Mouse (Mus musculus) left cerebral cortex, postnatal 36 days (tissue): ENCODE measurements at regions not wholly inside any gene's neighbourhood (a gene's known extent, or its start where the extent isn't known, plus 50 kb on each side); places are given as distances from the start of the nearest gene placed in this dataset.

Experiments used
- DNase-seq, 2 experiments: peaks; one replicate each; pipeline ENCODE4 v3.0.0; 2021 to 2022; ENCODE audit warnings: low spot score in 2 of 2, mixed read lengths in 1 of 2
- intact Hi-C: fragments of 180-260 bp; cut with DNase I; formaldehyde crosslinking; loops from one replicate; pipeline ENCODE4 v1.15.1; 2025

DNA sequence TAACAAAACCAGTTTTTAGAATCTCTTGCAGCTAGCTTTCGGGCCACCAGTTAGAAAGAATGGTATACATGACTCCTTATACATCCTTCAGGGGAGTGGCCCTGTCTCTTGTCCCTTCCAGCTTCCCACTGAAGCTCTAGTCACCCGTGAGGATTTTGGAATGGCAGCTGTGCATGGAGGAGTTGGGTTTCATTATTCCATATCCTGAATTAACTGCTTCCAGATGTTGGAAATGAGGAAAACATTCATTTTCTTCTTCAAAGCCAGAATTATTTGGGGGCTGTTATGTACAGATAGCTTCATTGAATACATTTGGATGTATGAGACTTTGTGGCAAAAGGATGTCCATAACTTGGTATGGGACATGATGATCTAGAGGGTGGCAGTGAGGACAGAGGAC lies 181.3 kb upstream of the Irx3 start:
- DNase-seq = no peak
- intact Hi-C loops = no loop called here

DNA sequence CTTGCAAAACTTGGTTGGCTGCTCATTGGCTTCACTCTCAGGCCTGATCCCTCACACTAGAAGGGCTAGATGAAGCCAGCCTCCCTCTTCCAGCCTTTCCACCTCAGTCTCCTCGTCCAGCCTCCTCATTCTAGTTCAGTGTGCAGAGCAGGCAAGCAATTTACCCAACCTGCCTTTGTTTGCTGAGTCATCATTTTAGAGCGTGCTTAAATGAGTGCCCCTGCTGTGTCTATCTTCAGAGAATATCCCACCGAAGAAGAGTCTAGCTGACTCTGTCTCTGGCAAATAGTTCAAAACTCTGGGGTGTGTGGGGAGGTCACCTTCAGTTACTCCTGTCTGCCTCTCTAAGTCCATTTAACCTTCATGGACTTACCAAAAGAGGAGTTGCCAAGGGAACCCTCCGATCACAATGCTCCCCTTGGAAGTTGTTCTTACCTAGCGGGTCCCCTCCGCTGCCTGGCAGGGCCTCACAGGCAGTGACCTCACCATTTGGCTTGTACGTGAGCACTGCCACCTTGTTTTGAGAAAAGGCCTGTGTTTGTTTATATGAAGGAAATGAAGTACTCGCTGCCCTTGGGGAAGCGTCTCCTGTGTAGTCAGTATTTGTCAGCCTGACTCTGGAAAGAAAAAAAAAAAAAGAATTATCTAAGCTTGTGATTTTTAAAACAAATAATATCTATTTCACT lies 175.2 kb upstream of the Irx3 start:
- intact Hi-C loops = no loop called here

DNA sequence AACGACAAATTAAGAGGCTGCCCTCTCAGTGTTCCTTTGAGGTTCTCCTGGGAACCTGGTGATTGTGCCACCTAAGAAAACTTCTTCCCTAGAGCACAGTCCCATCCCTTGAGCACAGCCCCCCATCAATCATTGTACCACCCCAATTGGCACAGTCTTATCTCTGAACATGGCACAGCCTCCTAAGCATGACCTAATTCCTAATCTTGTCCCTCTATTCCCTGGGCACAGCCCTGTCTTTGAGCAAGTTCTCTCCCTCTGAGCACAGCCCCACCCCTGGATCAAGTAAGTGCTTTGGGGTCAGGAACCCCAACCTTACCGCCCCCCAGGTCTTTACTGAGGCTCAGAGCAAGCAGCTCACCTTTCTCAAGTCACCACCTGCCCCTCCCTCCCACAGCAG lies 173.6 kb upstream of the Irx3 start:
- intact Hi-C loops = no loop called here
- DNase-seq = no peak

More for the DNA sequence above, 175.2 kb upstream of the Irx3 start:
- DNase-seq = no peak

DNA sequence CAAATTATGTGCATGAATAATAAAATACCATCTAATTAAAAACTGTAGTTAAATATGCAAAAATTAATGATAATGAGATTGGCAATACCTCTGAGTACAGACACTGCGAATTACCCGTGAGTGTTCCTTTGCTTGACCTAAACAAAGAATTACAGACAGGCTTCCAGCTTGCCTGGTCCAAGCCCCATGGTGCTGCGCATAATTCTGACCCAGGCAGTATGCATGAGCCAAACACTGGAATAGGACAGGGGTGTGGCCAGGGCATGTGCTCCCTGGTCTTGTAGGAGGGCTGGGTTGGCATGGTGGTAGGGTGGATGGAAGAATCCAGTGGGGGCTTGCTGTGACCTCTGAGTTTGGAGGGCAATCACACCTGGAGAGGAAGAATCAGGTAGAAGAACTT lies 172.8 kb upstream of the Irx3 start:
- DNase-seq = no peak
- intact Hi-C loops = no loop called here

DNA sequence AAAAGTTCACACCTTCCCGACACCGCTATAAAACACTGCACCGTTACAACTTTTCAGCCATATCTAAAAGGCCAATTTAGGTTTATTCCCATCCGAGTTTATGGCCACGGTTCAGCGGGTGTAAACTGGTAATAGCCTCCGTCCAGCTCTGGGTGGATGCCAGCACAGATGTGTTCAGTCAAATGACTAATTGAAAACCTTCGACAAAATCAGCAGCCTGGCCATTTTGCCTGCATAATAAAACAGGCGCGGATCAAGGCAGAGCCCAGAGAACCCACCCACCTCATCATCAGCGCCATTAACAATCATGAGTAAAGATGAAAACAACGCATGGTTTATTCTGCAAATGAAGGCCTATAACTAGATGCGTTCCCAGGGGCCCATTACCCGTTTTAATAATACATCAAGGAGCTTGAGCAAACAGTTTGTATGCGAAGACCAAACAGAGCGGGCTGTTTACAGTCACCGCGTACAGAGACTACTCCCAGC lies 172.1 kb upstream of the Irx3 start:
- DNase-seq = no peak
- intact Hi-C loops = no loop called here

DNA sequence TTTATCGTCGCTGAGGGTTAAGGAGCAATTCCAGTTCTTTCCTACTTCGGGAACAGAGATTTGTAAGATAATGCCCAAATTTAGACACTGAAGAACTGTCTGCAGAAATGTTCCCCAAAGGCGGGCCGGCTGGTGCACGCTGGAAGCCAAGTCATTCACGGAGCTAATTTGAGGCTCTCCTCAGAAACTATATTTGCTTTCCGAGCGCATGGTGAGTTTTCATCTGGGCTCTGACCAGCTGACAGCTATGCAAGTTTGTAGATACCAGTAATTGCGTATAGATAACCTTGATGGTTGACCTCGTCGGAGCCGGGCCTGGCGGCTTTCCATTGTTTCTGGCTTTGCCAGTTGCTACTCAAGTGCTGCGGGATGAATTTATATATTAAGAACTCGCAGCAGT lies 165.5 kb upstream of the Irx3 start:
- peak; percentile 25 to 36 for DNase-seq
- intact Hi-C loops = no loop called here

DNA sequence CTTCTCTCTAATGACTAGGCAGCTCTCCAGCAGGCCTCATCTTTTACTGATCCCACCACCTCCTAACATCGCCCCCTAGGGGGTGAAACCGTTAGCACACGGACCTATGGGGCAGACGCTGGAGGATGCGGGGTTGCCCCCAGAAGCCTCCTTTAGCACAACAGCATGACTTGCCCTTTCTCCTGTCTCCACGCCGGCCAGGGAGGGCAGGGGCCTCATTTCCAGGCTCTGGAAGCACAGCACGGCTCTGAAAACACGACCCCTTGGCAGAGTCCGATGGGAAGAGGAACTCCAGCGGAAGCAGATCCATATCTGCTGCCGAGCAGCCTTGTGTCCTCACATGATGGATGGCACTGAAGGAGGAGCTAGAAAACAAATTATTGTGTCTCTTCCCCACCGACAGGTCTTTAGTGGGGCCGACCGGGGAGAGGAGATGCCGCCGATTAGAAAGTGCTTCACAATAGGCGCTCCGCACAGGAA lies 165.1 kb upstream of the Irx3 start:
- intact Hi-C loops = no loop called here
- DNase-seq = peak in 1 of 2 experiments; percentile 13

DNA sequence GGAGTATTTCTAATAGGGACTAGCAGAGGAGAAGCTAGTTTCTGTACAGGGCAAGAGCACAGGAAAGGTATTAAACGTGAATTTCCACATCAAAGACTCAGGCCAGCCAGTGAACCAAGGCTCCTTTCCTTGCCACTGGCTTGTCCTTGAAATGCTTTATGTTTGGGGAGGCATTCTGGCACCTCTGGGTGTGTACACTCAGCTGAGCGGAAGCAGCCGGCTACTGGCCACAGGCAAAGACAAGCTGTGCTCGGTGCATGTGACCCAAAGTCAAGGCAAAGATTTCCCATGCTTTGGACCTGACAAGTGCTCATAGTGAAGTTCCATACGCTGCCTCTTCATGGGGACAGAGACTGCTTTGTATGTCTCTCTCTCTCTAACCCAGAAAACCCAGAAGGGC lies 159.8 kb upstream of the Irx3 start:
- DNase-seq = no peak
- intact Hi-C loops = no loop called here

DNA sequence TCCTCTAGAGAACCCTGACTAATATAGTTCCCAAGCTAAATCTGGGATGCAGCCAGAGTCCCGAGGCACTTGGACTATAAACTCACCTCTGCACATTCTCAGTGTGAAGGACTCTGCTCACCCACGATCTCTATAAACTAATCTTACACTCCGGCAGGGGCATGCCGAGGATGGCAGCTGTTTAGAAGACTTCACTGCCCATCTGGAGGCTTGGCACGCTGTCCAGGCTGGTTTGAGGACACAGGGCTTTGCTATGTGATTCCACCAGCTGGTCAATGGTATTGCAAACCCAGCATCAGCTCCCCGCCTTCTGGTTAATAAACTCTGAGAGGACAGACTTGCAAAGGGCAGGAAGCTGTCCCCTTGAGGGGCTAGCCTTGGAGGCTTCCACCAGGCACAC lies 153.3 kb upstream of the Irx3 start:
- DNase-seq = no peak
- intact Hi-C loops = no loop called here

DNA sequence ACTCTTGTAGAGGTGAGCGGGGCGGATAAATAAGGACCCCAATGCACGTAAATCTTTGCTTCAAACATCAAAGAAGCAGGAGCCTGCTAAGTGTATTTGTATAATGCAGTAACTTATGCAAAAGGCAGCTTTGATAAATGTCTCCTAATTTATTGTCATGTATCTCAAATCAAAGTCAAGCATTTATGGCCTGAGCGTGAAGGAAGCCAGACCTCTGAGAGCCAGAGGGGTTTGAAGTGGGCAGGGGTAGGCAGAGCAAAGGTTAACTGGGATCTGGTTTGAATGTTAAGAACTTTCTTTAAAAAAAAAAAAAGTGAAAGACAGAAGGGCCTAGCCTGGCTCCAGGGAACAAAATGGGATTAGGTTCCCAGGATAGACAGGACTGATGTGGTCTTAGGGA lies 151.1 kb upstream of the Irx3 start:
- DNase-seq = no peak
- intact Hi-C loops = no loop called here

DNA sequence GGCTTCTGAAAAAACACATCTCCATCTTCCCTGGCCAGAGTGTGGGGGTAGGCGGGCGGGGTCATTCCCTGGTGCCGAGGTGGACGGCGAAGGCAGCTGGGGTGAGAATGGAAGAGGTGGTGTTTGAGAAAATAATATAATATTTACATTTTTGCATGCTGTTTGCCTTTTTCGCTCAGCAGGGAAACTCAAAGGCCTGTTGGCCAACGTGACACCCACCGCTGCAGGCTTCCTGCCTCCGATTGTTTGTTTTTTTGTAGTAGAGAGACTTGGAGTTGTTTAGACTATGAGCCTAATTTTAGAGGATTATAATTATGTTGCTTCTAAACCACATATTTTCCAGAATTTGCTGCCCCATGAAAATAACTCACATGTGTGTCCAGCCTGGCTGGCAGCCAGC lies 147.2 kb upstream of the Irx3 start:
- intact Hi-C loops = no loop called here
- DNase-seq = no peak

DNA sequence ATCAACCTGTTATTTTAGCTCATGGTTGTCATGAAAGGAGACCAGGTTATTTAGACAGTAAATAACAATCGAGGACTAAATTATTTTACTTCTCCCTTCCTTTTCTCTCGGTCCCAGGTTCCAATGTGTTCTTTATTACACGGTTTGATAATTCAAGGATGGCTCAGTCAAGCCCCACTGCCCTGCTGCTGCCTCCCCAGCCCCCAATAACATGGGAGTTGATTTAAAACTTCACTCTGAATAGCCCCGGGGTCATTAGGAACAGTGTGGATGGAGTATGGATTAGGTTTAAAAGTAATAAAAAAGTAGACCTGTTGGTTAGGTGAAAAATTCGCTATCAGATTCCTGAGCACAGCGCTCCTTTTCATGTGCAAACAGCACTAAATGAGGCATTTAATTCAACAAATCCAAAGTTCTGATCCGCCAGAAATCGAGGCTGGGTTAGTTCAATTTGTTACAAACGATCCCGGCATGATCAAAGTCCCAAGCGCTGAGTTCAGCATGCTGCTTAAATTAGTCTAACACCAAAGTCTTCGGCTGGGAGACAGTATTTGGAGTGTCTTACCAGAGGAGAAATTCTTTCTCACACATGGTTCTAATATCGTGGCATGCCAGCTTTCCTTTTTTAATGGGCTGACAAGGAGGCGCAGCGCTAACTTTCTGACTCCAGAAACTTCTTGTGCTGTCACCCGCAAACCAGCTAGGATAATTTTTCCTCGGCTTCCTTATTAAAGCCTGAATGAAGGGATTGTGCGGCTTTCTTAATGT lies 146.5 kb upstream of the Irx3 start:
- no peak for DNase-seq
- intact Hi-C loops = no loop called here

DNA sequence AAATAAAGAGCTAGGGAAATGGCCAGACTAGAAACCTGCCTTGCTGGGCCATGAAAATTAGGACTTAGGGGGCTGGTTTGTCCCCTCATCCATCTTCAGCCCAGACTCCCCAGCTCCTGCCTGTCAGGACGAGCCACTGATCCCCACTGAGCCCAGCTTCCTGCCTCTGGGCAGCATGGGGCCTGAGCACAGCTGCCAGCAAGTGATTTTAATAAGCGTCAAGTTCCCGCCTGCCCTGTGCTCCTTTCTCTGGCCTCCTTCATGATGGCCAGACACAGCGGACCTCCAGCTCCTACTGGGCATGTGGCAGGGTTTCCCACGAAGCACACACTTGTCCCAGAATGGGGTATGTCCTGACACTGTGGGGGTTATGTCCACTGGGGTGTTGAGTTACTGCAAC lies 139.1 kb upstream of the Irx3 start:
- intact Hi-C loops = no loop called here
- DNase-seq = no peak

DNA sequence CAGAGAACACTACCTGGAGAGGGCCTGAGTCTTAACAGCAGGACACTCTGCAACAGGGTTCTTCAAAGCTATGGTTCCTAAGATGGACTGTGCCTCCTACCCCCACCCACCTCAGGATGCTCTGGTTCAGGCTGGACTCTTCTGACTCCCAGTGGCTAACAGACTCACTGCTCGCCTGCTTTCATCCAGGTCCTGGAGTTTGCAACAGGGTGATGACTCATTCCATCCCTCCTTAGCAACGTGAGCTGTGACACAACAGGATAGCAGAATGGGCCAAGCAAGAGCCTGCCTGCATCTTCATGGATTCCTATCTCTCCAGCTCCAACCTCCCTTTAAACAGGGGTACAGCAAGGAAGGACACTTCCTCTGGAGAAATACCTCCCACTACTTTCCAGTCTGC lies 135.4 kb upstream of the Irx3 start:
- intact Hi-C loops = no loop called here
- DNase-seq = no peak

DNA sequence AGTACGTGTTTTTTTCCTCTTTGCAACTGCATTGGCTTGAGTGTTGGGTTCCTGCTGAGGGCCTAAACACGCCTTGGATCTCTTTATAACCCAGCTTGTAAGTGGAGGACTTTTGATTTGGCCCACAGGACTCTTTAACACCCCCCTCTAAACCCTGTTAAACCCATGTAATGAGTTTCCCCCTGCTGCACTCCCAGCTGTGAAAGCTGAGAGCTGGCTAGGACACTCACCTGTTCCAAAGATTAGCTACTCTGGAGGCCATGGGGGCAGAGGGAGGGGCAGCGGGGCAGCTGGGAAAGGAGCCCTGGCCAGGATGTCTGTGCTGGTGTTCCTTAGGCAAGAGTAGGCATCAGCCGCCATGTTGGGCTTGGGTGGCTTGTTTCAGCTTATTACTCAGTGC lies 128.7 kb upstream of the Irx3 start:
- intact Hi-C loops = no loop called here
- DNase-seq = no peak

DNA sequence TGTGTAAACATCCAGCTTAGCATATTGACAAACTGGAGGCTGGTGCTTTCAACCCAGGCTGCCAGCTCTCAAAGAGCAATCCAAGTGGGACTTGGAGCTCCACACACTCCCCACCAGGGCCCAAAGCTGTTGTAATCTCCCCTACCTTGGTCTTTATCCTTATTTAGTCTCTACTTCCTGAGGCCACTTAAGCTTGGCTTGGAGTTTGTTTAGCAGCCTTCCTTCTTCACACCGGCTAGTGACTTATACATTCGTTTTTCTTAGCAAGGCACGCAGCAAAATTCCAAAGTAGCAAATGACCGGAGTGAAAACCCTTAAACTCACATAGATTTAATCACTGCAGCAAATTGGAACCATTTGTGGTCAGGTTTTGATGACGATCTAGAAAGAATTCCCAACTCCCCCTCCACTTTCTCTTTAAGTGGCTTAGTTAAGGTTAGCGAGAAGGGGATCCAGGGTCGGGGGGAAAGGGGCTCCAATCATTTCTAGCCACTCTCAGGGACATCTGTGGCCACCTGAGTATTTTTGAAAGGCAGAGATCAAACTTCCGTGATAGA lies 124.2 kb upstream of the Irx3 start:
- no peak for DNase-seq
- intact Hi-C loops = no loop called here

DNA sequence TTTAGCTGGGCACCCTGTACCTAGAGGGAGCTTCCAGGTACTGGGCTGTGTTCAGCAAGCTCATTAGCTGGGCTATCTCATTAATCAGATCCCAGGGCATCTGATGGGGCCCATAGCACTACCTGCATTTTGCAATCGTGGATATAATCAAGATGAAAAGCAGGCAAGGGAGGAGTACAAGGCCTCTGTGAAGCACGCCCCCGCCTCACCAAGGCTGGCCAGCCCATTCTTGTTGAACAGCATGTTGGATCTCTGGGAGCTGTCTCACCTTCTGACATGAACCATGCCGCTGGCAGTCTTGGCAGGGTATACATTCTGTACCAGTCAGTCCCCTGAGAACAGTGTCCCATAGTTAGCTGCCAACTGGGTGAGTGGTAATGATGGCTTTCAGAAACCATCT lies 122.3 kb upstream of the Irx3 start:
- no peak for DNase-seq
- intact Hi-C loops = no loop called here

DNA sequence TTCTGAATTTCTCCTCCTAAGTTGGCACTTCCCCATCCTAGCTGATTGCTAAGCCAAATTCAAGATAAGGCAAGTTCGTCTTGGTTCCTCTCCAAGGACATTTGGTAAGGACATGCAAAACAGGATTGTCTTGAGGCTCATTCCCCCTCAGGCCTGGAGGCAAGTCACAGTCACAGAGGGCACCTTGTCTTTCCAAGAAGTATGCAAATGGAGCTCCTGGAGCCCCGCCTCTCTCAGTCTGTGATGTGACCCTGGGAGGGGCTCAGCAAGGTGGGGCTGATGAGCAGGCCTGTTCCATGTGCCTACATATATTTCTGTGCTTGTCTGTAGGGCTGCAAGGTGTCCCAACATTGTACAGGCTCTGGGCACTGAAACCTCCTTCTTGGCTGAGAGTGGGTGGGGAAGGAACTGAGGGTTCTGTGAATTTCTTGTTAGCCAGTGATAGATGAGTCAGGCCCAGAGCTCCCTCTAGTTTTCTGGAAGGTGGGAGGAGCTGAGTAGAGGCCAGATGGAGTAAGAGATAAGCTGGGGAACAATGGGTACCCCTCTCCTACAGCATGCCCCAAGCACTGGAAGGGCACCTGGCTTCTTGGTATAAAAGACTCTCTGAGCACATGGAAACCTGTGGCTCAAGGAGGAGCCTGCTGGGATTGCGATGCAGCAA lies 120.5 kb upstream of the Irx3 start:
- peak; percentile 13 to 58 for DNase-seq
- intact Hi-C loops = no loop called here

DNA sequence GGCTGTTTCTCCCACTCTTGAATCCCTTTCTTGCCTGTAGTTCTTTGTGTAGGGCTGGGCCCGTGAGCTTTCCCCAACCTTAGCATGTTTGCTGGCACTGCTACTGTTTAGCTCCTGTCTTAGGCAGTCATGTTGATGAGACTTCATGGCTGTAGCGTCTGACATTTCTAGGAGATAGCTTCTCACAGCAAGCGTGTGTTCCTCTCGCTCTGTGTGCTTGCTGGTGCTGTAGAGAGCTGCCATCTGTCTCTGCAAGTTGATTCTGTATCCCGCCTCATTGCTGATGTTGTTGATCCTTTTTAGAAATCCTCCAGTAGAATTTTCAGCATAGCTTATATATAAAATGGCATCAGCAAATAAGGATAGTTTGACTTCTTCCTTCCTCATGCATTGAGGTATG lies 116.0 kb upstream of the Irx3 start:
- DNase-seq = peak in 1 of 2 experiments; percentile 12
- intact Hi-C loops = no loop called here

DNA sequence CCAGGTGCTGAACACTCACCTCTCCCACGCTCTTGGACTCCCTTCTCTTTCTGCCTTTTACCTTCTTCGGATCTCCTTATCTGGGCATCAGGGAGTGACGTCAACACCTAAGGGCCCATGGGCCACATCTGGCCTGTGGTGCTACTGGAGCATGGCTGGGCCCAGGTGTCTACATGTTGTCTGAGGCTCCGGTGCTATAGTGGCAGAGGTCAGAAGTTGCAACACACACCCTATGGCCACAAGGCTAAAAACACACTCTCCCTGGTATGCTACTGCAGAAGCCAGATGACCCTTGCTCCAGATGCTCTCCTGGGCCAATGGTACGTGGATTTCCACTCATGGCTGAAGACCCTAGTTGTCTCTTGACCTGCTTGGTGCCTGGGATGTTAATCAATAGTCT lies 112.1 kb upstream of the Irx3 start:
- intact Hi-C loops = no loop called here
- DNase-seq = no peak

DNA sequence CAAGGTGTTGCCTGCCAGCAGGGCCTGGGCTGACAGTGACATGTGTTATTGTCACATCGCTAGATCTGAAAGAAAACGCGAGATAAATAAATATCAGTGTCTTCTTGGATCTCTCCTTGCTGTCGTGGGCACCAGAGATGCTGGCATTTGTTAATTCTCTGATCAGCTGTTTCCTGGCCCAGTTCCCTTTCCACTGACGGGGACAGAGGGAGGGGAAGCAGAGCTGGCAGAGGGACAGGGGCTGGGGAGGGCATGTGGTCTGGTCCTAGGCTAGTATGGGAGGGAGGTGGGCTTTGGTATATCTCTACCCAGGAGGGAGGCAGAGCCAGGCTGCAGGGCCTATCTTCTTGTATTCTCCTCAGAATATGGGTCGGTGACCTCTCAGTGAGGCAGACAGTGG lies 111.3 kb upstream of the Irx3 start:
- DNase-seq = no peak
- intact Hi-C loops = no loop called here
